9 mouse cellular contexts compared by ENCODE assay signal in the genomic region with DNA sequence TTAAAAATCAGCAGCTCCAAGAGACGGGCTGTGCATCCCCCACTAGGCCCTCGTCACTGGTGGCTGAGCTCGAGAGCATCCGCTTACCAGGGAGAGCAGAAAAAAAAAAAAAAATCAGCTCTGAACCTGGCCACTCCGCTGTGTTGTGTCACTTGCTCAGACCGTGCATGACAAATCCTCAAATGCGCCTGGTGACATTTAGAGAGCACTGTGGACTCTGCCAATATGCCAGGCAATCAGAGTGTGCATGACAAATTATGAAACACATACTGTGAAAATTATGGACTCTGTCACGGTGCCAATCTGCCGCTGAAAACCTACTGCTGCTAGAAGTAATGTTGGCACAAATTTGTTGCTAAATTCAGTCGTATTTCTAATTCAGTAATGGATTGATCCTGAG.
DNase-seq lines count a peak whose midpoint lies in the region; ATAC-seq and TF ChIP-seq lines count a peak whose summit lies in the region.
"Had no signal": no experiment of that assay in that cellular context is flagged by ENCODE, and none has a peak within 500 bp of the region (broad histone marks: within the 10 kb centered on the region; RNA-seq: fewer than 3 reads in every experiment).

No protein-coding gene starts in this region.

- no peaks in the 10 kb centered on the region for H3K27me3 ChIP-seq in cerebellum, adult 2 months (ENCODE audit: control insufficient read depth, insufficient read depth, low read length)
- no peaks in the 10 kb centered on the region for H3K27me3 ChIP-seq in hindbrain, postnatal 0 days (ENCODE audit: insufficient read depth, low read length)
- H3K27me3 ChIP-seq in neural tube, embryonic 14.5 days (ENCODE audit: control insufficient read depth, insufficient read depth, low read length) = no peaks in the 10 kb centered on the region
- H3K27me3 ChIP-seq in liver, embryonic 11.5 days (replicated peaks; ENCODE audit: control insufficient read depth, insufficient read depth, low read length) = no peaks in the 10 kb centered on the region

- 5% methylated on average over 10 of the region's 10 CpGs for WGBS in cerebellum, adult 2 months
- WGBS in hindbrain, postnatal 0 days = 18% methylated on average over 10 of the region's 10 CpGs
- WGBS in neural tube, embryonic 14.5 days = 34% methylated on average over 10 of the region's 10 CpGs
- 76% methylated on average over 10 of the region's 10 CpGs for WGBS in liver, embryonic 11.5 days

- intact Hi-C loops in gastrocnemius, adult 2 months (cut with DNase I) = no loop called here
- intact Hi-C loops in gastrocnemius, postnatal 36 days (cut with DNase I) = no loop called here

- H3K4me2 ChIP-seq in hindbrain, postnatal 0 days (ENCODE audit: low read depth, low read length) = peak overlapping the region; percentile 35
- no peak overlapping the region for H3K4me2 ChIP-seq in neural tube, embryonic 14.5 days (ENCODE audit: low read depth, low read length)
- H3K4me2 ChIP-seq in liver, embryonic 11.5 days = no peak overlapping the region

- H3K9me3 ChIP-seq in hindbrain, postnatal 0 days (ENCODE audit: low read length) = no peaks in the 10 kb centered on the region
- no peaks in the 10 kb centered on the region for H3K9me3 ChIP-seq in neural tube, embryonic 14.5 days (ENCODE audit: control insufficient read depth, low read length)
- H3K9me3 ChIP-seq in liver, embryonic 11.5 days (ENCODE audit: control insufficient read depth, low read length) = no peaks in the 10 kb centered on the region

- no peak overlapping the region for H3K4me3 ChIP-seq in gastrocnemius, adult 2 months
- peak overlapping the region; percentile 15 for H3K4me3 ChIP-seq in cerebellum, adult 2 months (replicated peaks; ENCODE audit: insufficient read depth, low read depth, low read length)
- H3K4me3 ChIP-seq in hindbrain, postnatal 0 days (ENCODE audit: low read length) = no peak overlapping the region
- H3K4me3 ChIP-seq in neural tube, embryonic 14.5 days (ENCODE audit: low read depth, low read length) = no peak overlapping the region
- H3K4me3 ChIP-seq in liver, embryonic 11.5 days (ENCODE audit: low read depth, low read length) = no peak overlapping the region

- no peak overlapping the region for H3K27ac ChIP-seq in gastrocnemius, adult 2 months
- no peak overlapping the region for H3K27ac ChIP-seq in cerebellum, adult 2 months (ENCODE audit: insufficient read depth, low read length)
- H3K27ac ChIP-seq in hindbrain, postnatal 0 days = peak overlapping the region; percentile 66
- H3K27ac ChIP-seq in neural tube, embryonic 14.5 days (ENCODE audit: low read depth, low read length) = peak overlapping the region; percentile 44; the same call in 1 of the 2 replicates
- no peak overlapping the region for H3K27ac ChIP-seq in liver, embryonic 11.5 days (ENCODE audit: low read depth, low read length)

- H3K4me1 ChIP-seq in cerebellum, adult 2 months (ENCODE audit: control insufficient read depth, insufficient read depth, low read length) = peaks cover 4% of the 10 kb centered on the region
- no peaks in the 10 kb centered on the region for H3K4me1 ChIP-seq in hindbrain, postnatal 0 days (ENCODE audit: insufficient read depth, low read length)
- 0 out of 2 replicates have a peak, but pooled peaks cover 7% of the 10 kb centered on the region for H3K4me1 ChIP-seq in neural tube, embryonic 14.5 days (ENCODE audit: control insufficient read depth, insufficient read depth, low read length)
- no peaks in the 10 kb centered on the region for H3K4me1 ChIP-seq in liver, embryonic 11.5 days (replicated peaks; ENCODE audit: control insufficient read depth, insufficient read depth, low read length)

- no peak for TF ChIP-seq POLR2A in cerebellum, adult 2 months (IDR thresholded peaks at IDR 0.05; ENCODE audit: borderline replicate concordance, insufficient read depth, low read length)

- no peak overlapping the region for H3K9ac ChIP-seq in hindbrain, postnatal 0 days (replicated peaks; ENCODE audit: low read length)
- peak overlapping the region; percentile 25; the same call in 1 of the 2 replicates for H3K9ac ChIP-seq in neural tube, embryonic 14.5 days (replicated peaks; ENCODE audit: low read depth, low read length)
- no peak overlapping the region for H3K9ac ChIP-seq in liver, embryonic 11.5 days (ENCODE audit: low read depth, low read length)

- DNase-seq in gastrocnemius, adult 2 months = peak; percentile 34
- no peak for DNase-seq in gastrocnemius, postnatal 36 days
- DNase-seq in cerebellum, adult 2 months = peak; percentile 73 to 93
- DNase-seq in hindbrain, postnatal 0 days (ENCODE audit: low spot score) = peak; percentile 89
- no peak for DNase-seq in testis, postnatal 10 days (ENCODE audit: low spot score)
- no peak for DNase-seq in liver, embryonic 11.5 days (ENCODE audit: low spot score)
- DNase-seq in thymus, adult 18-20 months = no peak
- DNase-seq: gastrocnemius, postnatal 10 days had no signal

- no peak for TF ChIP-seq CTCF in gastrocnemius, adult 2 months (IDR thresholded peaks at IDR 0.05)
- TF ChIP-seq CTCF in cerebellum, adult 2 months (IDR thresholded peaks at IDR 0.05; ENCODE audit: borderline replicate concordance, insufficient read depth, low read depth, low read length) = no peak
- TF ChIP-seq CTCF in hindbrain, postnatal 0 days (IDR thresholded peaks at IDR 0.05; ENCODE audit: low read depth) = no peak

- peak; percentile 88 for ATAC-seq in hindbrain, postnatal 0 days
- ATAC-seq in neural tube, embryonic 14.5 days (ENCODE audit: low read depth) = peak; percentile 81
- no peak for ATAC-seq in liver, embryonic 11.5 days (replicated peaks; ENCODE audit: low FRiP score)

- no peaks in the 10 kb centered on the region for H3K36me3 ChIP-seq in hindbrain, postnatal 0 days (ENCODE audit: insufficient read depth, low read length)
- H3K36me3 ChIP-seq in neural tube, embryonic 14.5 days (ENCODE audit: control insufficient read depth, insufficient read depth, low read length) = no peaks in the 10 kb centered on the region
- H3K36me3 ChIP-seq in liver, embryonic 11.5 days (ENCODE audit: control insufficient read depth, insufficient read depth, low read length) = no peaks in the 10 kb centered on the region

Comparison
In these comparisons a context has a peak if more than half of its experiments do, and no peak if none do; other contexts are left out.
1. DNase-seq: peak in gastrocnemius, adult 2 months (single experiment), cerebellum, adult 2 months (2 of 2) and hindbrain, postnatal 0 days (single experiment); none in gastrocnemius, postnatal 36 days (0 of 2), testis, postnatal 10 days (single experiment), liver, embryonic 11.5 days (single experiment) and thymus, adult 18-20 months (0 of 2).
2. H3K27ac ChIP-seq: peak in hindbrain, postnatal 0 days (single experiment) and neural tube, embryonic 14.5 days (single experiment); none in gastrocnemius, adult 2 months (single experiment), cerebellum, adult 2 months (single experiment) and liver, embryonic 11.5 days (single experiment).